Mouse (Mus musculus): ENCODE results near the gene Fam57a.

- TF ChIP-seq CTCF (IDR thresholded peaks at IDR 0.05; ENCODE audit: extremely low read depth, insufficient read depth, insufficient read length, insufficient replicate concordance), result no peak
- no peak for TF ChIP-seq POLR2A (IDR thresholded peaks at IDR 0.05; ENCODE audit: low read depth, low read length)
Observed at GRCm38 (mm10) chr11:76262611-76263351, 83.3 kb downstream of the Fam57a start.
